Mouse (Mus musculus) embryo, embryonic 11.5 days (tissue): ENCODE results near the gene Ip6k1.
"Not testable (repeated sequence)": the region's sequence is repeated elsewhere in the genome, so short reads cannot be mapped to it uniquely, and the experiment has no call there.

Experiments used
- DNase-seq: peaks from one replicate; pipeline ENCODE4 v3.0.0-alpha.2; 2012; ENCODE audit warnings: low read depth, low spot score

Ip6k1 gene

DNA sequence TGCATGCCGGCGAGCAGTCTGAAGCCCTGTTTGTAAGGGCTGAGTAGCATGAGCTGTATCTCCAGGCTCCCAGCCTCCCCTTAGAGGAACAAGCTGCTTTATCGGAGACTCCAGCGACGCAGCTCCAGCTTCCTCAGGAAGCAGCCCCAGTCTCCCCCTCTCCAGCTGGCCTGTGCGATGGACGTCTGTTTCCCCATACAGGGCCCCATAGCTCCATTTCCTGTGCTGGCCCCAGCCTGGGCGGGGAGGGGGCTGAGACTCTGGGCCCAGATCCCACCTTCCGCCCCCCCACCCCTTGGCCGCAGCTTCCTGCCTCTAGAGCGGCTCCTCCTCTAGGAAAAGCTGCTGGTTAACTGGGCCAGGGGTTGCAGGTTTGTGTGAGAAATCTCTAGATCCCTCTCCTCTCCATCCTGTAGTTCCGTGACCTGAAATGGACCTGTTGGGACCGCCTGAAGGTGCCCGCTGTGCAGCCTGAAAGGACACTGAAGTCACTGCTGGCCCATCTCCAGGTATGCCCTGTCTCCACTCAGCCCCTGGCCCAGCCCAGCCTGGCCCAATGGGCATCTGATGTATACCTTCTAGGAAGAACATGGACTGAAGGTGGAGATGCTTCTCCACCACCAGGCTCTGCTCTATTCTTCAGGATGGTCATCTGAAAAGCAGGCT is 19.5 kb upstream of the Ip6k1 start, which contains the start of gene Gm20661:
Gene Gm20661, plus strand, starts transcription at position 378 of the 666 bp plus-strand sequence.
- DNase-seq = peak; percentile 80

DNA sequence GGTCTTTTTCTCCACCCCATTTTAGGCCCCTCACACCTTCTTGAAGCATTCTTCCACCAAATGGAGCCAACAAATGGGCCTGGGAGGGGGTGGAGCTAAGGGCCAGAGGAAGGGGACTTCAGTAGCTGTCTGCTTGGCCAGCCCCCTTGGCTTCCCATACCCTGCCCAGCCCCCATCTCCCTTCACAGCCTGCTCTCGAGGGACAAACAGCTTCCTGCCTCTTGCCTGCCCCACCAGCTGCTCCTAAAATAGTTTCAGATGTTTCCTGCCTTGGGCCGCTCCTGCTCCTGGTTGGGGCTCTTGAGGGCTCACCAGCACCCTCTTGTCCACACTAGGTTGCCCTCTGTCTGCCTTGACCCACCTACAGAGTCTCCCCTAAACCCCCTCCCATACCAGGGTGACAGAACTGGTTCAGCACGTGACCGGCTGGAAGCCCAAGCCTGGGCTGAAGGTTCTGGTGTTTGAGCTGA is 18.8 kb upstream of the Ip6k1 start:
- no peak for DNase-seq

DNA sequence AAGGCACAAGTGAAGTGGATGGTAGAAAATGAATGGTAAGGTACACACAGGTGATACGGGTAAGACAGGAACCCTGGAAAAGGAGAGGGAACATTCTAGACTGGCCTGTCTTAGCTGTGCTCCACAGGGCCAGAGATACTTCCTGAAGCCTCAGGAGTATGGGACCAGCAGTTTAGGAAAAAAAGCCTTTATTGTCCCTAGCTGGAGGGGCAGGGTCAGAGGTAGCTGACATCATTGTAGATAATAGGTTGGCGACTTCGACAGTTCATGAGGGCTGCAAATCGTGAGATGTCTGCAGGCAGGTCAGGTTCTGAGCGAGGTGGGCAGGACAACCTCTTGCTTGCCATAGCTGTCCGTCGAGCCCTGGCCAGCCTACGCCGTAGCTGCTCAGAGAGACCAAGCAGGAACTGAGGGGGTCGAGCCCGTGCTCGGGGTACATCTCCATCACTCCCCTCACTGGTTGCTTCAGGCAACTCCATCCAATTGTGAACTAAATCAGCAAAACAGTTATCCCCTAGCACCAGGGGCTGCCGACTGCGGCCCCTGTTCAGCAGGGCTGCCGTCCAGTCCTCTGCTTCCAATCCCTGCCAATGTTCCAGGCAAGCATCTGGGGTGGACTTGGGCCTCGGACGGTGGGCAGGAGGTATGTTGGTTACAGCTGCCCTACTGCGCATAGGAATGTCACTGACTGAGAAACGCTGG is 18.1 kb upstream of the Ip6k1 start:
- no peak for DNase-seq

DNA sequence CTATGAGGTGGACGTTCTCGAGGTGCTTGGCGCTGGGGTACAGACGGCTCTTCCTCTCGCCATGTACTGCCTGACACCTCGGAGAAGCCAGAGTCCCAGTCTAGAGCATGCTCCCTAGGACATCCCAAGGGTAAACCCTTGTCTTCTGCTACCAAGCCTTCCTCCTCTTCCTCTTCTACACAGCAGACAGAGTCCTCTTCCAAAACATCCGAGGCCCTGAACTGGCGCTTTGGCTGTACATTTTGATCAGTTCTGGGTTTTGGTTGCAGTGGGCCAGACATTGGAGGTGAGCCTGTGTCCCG is 17.6 kb upstream of the Ip6k1 start:
- DNase-seq = no peak

DNA sequence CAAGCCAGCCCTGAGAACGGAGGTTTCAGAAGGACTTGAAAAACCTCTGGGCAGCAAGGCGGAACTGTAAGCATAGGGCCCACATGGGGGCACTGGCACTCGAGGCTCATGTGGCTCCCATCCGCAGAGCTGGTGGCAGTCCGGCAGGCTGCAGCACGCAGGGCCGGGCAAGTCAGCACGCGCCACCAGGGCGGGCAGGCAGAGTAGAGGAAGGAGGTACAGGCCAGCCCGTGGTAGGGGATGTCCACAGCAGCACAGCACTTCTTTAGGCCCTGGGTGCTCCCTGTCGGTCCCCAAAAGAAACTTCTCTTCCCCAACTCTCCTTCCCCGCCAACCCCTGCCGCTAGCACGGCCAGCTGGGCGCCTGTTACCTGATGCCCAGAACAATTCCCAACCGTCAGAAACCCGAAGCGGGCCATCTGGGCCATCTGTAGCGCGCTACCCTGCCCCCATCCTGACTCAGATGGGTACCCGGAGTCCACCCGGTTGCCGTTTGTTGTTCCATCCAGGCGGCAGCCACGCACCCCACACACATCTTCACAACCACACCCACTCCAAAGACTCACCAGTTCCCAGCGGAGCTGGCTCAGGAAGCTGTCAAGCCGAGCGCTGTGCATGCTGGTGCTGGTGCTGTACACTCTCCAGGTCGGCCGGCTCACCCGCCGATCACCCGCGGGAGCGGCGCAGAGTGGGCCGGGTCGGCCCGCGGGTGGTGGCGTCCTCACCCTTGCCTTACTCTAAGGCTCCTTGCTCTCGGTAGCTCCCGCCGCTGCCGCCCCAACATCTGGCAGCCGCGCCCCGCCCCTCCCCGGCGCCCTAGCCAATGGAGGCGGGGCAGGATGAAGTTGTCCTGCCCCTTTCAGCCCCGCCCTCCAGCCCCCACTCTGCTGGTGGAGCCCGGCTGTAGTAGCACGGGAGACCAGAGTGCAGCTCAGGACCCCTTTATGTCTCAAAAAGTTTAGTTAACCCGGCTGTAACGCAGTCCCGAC is 16.9 kb upstream of the Ip6k1 start, which contains the start of gene Inka1:
Gene Inka1, minus strand, starts transcription at position 749 of the 989 bp plus-strand sequence.
- peak; percentile 82 for DNase-seq

DNA sequence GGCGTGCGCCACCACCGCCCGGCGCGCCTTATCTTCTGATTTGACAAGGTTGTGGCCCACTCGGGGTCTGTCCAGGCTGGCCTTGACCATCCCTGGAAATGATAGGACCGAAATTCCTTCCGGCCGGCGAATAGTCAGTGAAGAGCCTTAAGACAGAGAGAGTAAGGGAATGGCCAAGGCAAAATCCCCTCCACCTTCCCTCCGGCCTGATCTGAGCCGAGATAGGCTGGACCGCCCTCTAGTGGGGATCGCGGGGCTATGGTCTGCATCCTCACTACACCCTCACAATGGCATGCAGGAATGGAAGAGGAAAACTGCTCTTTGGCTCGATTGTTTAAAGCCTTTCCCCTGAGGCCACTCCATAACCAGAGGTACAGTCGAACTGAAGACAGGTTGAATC is 15.9 kb upstream of the Ip6k1 start:
- peak; percentile 82 for DNase-seq

DNA sequence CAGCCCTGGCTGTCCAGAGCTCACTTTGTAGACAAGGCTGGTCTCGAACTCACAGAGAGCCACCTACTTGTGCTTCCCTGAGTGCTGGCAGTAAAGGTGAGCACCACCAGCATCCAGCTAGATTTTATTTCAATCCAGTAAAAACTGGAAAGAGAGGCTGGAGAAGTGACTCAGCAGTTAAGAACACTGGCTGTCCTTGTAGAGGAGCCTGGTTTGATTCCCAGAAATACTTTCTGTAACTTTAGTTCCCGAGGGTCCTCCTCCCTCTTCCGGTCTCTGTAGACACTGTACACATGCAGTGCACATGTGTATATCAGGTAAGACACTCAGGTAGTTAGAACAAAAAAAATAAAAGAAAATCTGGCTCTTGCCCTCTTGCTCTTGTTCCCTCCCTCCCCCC is 14.4 kb upstream of the Ip6k1 start:
- DNase-seq = no peak

DNA sequence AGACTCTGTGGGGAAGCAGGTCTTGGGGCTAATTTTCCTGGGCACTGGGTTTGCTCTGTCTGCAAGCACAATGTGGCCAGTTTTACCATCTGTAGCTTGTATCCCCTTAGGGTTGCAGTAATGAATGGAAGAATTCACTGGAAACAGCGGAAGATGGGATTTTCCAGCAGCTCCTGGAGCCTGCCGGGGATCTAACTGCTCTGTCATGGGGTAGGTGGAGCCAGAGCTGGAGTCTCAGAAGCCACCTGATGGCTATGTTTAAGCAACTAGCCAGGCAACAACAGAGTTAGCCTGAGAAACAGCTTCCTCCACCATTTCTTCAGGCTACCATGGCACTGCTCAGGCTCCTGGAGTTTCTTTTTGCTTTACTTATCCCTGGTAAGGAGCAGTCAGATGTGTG is 10.1 kb upstream of the Ip6k1 start, which contains the start of gene Cdhr4:
Gene Cdhr4, plus strand, starts transcription at position 301 of the 400 bp plus-strand sequence.
- DNase-seq = no peak

DNA sequence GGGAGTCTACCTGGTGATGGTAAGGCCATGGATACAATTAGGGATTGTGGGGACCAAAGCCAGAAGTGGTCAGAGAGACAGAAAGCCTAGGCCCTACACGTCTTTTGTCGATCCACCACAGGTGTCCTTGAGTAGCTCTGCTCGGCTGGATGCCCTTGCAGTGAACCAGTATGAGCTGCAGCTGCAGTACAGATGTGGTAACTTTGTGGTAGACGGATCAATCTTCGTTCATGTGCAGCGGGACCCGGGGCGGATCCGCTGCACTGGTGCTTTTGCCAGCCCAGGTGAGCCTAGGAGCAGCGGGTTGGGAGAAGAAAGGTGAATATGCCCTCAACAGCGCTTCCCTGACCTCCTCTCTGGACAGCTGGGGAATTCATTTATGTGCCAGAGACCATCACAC is 9.3 kb upstream of the Ip6k1 start:
- DNase-seq = no peak

DNA sequence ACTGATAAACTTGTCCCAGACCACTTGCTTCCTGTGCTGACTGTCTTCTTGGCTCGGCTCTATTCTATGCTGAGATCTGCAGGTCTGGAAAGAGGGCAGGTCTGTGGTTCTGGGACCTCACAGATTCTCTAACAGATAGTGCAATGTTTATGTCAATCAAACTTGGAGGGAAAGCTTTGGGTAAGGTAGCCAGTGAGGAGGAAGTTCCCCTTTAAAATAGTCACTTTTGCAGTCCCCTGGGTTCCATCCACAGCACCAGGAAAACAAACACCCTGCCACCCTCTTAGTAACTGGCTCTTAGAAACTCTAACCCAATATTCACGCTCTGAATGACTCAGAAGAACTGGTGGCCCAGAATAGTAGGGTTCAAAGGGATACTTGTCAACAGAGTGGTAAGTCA is 7.8 kb upstream of the Ip6k1 start:
- no peak for DNase-seq

DNA sequence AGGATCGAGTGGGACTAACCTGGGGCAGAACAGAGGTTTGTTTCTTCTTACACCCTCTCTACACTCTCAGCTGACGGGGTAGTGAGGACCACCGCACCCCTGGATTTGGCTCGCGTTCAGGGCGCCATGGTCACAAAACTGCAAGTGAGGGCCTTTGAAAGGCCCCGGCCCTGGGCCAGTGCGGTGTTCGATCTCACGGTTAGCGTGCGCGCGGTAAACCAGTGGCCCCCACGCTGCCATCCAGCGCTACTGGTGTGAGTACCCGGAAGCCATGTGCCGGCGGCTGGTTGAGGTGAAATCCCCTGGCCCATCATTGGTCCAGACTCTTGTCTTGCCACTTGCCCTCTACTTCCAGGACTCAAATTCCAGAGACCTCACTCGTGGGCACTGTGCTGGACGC is 6.8 kb upstream of the Ip6k1 start:
- no peak for DNase-seq

DNA sequence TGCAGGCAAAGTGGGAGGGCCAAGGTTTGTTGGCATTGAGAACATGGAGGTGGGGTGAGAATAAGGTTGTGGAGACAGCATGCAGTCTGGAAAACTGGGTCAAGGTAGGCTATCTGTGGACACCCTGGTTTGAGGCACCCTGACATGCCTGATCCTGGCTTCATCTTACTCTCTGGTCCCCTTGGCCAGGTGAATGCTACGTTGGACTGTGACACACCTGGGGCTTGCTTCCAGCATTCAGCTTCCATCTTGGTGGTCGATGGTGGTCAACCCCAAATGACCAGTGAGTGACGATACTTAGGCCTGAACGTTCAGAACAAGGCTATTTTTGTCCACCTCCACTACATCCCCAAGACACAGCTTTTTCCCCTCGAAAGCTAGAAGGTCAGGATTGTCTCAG is 6.3 kb upstream of the Ip6k1 start, which contains the start of gene Gm20662:
Gene Gm20662, plus strand, starts transcription at position 301 of the 400 bp plus-strand sequence.
- DNase-seq = no peak

DNA sequence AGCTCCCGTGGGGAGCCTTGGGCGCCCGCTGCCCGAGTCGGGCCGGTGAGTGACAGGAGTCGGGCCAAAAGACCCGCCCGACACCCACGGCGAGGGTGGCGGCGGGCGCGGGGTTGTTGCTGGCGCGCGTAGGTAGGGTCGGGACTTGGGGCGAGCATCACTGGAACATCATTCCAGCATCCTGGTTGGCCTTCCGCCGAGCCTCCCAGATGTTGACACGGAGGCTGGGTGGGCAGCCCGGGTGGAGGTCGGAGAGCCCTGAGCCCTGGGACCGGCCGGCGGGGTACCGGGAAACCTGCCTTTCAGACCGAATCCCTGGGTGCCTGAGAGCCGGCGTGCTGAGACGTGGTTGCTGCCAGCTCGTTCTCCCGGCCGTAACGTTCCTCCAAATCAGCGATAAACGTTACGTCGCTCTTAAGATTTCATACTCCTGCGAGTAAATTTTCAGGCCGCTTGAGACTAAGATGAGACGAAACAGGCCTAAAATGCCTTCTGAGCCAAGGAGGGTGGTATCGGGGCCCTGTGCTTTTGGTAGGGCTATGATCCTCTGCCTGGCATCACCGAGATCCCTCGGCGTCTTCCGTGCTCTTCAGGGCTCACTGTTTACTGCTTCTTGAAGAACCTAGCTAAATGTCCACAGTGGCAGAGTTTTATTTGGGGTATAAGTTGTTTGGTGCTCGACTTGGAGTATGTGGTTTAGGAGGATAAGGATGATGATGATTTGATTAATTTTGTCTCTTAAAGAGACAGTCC is 653 bp downstream of the Ip6k1 start:
- DNase-seq = no peak

DNA sequence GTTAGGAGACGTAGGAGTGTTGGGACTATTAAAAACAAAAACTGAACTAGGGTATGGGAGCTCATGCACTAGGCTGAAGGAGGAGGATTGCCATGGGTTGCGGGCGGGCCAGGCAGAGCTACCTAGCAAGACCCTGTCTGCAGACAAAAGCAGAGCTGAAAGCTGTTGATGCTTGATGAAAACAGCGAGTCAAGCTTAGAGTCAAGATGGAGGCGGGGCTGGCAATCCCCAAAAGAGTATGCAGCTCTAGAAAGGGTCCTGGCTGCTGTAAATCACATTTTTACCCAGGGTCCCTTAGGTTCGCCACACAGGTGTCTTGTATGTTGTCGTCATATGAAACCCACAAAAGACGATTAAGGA is 1.2 kb downstream of the Ip6k1 start:
- DNase-seq = no peak

DNA sequence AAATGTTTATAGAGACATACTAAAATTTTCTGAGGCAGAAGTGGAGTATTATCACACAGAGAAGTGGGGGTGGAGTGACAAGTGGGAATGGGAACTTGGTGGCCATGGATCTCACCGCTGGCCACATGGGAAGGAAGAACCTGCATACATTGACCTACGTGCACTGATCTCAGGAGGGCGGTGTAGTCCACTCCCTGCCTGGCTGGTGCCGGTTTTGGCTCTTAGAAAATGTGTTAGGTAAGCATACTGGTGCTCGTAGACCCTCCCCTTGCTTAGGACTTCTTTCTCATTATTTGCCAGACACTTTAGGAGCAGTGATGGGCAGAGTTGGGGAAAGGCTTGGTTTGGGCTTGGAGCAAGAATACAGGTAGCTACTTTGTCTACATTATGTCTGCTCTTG is 5.7 kb downstream of the Ip6k1 start:
- no peak for DNase-seq

DNA sequence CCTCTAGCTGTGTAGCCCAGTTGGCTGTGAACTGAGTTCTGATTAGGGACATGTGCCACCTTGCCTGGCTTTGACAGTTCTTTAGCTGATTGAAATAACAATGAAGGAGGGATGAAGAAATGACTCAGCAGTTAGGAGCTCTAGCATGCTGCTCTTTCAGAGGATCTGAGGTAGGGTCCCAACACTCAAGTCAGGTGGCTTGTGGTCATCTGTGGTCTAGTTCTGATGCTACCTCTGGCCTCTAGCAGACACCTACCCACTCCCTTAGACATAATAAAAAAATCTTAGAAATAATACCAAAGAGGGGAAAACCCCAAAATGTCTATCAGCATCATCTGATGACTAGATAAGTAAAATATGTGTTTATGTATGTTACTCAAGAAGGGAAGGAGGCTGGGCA is 8.1 kb downstream of the Ip6k1 start:
- DNase-seq = no peak

DNA sequence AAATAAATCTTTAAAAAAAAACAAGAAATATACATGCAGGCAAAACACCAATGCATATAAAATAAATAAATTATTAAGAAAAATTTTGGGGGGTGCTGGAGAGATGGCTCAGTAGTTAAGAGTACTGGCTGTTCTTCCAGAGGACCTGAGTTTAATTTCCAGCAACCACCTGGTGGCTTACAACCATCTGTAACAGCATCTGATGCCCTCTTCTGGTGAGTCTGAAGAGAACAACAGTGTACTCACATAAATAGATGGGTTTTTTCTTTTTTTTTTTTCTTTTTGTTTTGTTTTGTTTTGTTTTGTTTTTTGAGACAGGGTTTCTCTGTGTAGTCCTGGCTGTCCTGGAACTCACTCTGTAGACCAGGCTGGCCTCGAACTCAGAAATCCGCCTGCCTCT is 11.3 kb downstream of the Ip6k1 start:
- DNase-seq = not testable (repeated sequence)

DNA sequence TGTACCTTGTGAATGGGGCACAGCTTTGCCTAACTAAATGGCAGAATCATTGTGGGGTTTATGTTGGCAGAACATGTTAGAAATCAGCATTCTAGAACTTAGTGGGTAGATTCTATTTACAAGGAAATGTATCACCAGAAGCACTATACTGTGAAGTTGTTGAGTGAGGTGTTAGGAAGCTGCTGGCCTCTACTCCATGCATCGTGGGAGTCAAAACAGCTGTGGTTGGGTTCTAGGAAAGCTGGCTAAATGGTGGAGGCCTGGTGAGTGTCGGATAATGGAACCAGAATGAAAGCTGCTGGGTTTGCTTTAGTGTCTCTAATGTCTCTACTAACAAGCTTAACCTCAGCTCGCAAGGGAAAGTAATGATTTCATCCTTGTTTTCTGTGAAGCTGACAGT is 14.8 kb downstream of the Ip6k1 start:
- DNase-seq = no peak

DNA sequence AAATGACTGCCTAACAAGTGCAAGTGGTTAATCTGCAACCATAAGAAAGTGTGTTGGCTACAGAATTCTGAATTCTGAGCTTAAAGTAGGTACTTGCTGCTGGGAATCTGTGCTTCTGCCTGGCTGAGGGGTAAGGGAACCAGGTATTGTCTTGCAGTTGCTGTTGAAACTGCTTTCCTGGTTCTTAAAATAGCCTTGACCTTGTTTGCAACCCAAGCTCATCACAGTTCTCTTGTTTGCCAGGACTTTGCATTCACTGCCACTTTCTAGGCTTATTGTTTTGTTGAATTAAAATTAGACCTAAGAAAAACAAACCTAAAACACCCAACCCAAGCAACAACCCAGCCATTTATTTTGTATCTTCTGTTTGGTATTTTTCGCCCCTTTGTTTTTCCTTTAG is 18.4 kb downstream of the Ip6k1 start:
- DNase-seq = no peak

DNA sequence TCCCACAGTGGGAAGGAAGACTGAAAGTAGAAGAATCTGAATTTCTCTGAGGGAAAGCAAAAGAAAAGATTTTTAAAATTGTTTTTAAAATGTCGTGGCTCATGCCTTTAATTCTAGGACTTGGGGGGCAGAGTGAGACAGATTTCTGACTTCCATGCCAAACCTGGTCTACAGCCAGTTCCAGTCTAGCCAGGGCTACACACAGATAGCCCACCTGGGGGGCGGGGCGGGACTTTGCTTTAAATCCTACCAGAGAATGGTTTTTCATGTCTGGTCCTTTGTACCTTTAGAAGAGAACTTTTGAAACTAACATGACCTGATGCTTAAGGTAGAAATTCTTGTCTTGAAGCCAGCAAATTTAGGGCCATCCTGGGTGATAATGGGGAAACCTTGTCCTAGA is 20.9 kb downstream of the Ip6k1 start:
- no peak for DNase-seq

DNA sequence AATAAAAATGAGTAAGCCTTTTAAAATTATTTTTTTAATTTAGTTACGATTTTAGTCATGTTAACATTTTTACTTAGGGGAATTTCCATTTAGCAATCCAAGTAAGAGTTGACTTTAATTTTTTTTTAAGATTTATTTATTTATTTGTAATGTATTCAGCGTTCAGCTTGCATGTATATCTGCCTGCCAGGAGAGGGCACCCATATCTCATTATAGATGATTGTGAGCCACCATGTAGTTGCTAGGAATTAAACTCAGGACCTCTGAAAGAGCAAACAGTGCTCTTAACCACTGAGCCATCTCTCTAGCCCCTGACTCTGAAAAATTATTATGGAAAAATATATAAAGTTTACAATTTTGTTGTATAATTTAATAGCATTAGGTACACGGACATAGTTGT is 24.3 kb downstream of the Ip6k1 start:
- DNase-seq = no peak
